Mouse (Mus musculus) intestine, embryonic 16.5 days (tissue): ENCODE results near the gene Rabif. TPM values are rescaled to one million over a fixed set of nuclear protein-coding genes. Genes with fewer than 3 reads are reported as not detected.
A peak's percentile ranks its signal among the peaks of the same experiment; 100 is the strongest.
"Not testable (repeated sequence)": the region's sequence is repeated elsewhere in the genome, so short reads cannot be mapped to it uniquely, and the experiment has no call there.

Source experiments
- ATAC-seq: fragments of 200-750 bp; cut with Nextera tagmentation; 2 replicates; pipeline ENCODE4 v1.8.0; 2017; ENCODE audit warnings: moderate TSS enrichment, moderate library complexity
- H3K27ac ChIP-seq: fragments of 300-500 bp; sonication (generic); 2 replicates; pipeline ENCODE4 v1.5.1; 2014; ENCODE audit warnings: mild to moderate bottlenecking, low read length
- H3K27me3 ChIP-seq: fragments of 300-500 bp; sonication (generic); replicated peaks from 2 replicates; pipeline ENCODE4 v1.6.1; 2014; ENCODE audit warnings: low read length, control low read depth, mixed read lengths; ENCODE audit not compliant: control insufficient read depth, insufficient read depth
- H3K36me3 ChIP-seq: fragments of 300-500 bp; sonication (generic); 2 replicates; pipeline ENCODE4 v1.6.1; 2014; ENCODE audit warnings: low read length, control low read depth; ENCODE audit not compliant: control insufficient read depth, insufficient read depth
- H3K4me1 ChIP-seq: fragments of 300-500 bp; sonication (generic); 2 replicates; pipeline ENCODE4 v1.6.1; 2014; ENCODE audit warnings: low read length, control low read depth, mixed read lengths; ENCODE audit not compliant: control insufficient read depth, insufficient read depth
- H3K4me2 ChIP-seq: fragments of 300-500 bp; sonication (generic); 2 replicates; pipeline ENCODE4 v1.6.1; 2014; ENCODE audit warnings: low read depth, low read length, control low read depth
- H3K4me3 ChIP-seq: fragments of 300-500 bp; sonication (generic); 2 replicates; pipeline ENCODE4 v1.5.1; 2014; ENCODE audit warnings: mild to moderate bottlenecking, low read length
- H3K9ac ChIP-seq: fragments of 300-500 bp; sonication (generic); 2 replicates; pipeline ENCODE4 v1.6.1; 2014; ENCODE audit warnings: low read depth, low read length
- H3K9me3 ChIP-seq: fragments of 300-500 bp; sonication (generic); 2 replicates; pipeline ENCODE4 v1.6.1; 2016; ENCODE audit warnings: low read length, control low read depth; ENCODE audit not compliant: control insufficient read depth
- WGBS: fragments of 180-500 bp; shearing (Covaris S2); extraction: QIAGEN DNeasy Blood & Tissue Kit; methylation state at CpG from one replicate; pipeline ENCODE4 v1.1.7; 2014; 5-methylcytosine and 5-hydroxymethylcytosine counted together
- polyA plus RNA-seq: library from polyadenylated mRNA; unstranded; fragments of >200 nt; fragmentation: Nextera tagmentation; extraction: Ambion mirVana; gene quantifications from 2 replicates; pipeline ENCODE4 v1.2.1, GENCODE M21; 2015

Rabif gene
- polyA plus RNA-seq, 1 experiment from 2014 or later, result 41.2 TPM

DNA sequence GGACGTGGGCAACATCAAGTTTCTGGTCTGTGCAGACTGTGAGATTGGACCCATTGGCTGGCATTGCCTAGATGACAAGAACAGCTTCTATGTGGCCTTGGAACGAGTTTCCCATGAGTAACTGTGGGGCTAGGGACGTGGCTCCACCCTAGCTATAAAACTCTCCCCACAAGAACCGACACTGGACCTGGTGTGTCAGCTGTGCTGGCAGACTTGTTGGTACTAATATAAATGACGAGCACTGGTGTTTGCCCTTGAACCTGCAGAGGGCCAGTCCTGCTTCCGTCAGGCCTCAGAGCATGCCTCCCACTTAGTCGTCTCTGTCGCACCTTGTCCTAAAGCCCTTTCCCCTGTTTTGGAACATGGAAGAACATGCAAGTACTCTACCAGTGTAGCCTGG, 11.8 kb downstream of the Rabif start:
- H3K9ac ChIP-seq, result no peak overlapping the region
- H3K27me3 ChIP-seq, result no peaks in the 10 kb centered on the region
- no peak overlapping the region for H3K4me3 ChIP-seq
- H3K9me3 ChIP-seq, result no peaks in the 10 kb centered on the region
- H3K4me1 ChIP-seq, result no peaks in the 10 kb centered on the region
- ATAC-seq, result no peak
- no peak overlapping the region for H3K4me2 ChIP-seq
- 85% methylated on average over 8 of the region's 8 CpGs for WGBS
- H3K27ac ChIP-seq, result no peak overlapping the region
- peaks cover 14% of the 10 kb centered on the region for H3K36me3 ChIP-seq

DNA sequence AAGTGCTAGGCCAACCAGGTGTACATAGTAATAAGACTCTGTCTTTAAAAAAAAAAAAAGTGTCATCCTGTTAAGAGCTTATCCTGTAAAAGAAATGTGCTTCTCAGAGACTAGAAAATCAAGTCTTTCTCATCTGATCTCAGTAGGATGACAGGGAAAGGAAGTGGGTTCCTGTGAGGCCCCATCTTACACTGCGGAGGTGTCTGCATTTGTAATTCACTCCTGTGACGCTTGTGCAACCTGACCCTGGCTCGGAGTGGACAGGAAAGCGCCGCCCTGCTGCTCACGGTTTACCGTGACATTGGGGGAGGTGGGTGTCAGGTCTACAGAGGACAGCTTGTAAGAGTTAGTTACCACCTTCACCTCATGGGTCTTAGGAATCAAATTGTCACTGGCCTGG, 15.6 kb downstream of the Rabif start:
- Histone ChIP-seq H3K9me3 (no peaks in the 10 kb centered on the region), H3K4me1 (peaks cover 12% of the 10 kb centered on the region), H3K27ac (no peak overlapping the region), H3K4me3 (no peak overlapping the region), H3K36me3 (peaks cover 14% of the 10 kb centered on the region), H3K4me2 (no peak overlapping the region), H3K9ac (no peak overlapping the region), H3K27me3 (no peaks in the 10 kb centered on the region)
- no peak for ATAC-seq
- 61% methylated on average over 7 of the region's 7 CpGs for WGBS

DNA sequence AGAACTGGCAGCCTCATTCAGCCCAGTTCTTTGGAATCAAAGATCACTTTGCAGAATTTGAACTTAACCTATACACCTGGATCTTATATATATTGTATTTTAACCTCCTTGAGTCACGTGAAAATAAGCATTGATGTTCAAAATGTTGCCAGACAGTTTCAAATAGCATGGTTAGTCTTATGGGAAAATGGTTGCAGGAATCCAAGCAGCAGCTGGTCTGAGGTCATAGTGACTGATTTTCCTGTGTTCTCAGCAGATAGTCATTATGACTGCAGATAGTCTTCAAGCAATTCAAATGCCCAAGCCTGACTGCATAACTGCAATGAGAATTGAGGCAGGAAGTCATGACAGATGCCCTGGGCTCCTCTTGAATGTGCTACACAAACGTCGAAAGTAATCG, 17.7 kb downstream of the Rabif start:
- Histone ChIP-seq H3K4me2 (no peak overlapping the region), H3K27ac (no peak overlapping the region), H3K4me3 (no peak overlapping the region), H3K4me1 (peaks cover 15% of the 10 kb centered on the region), H3K9ac (no peak overlapping the region), H3K9me3 (no peaks in the 10 kb centered on the region), H3K27me3 (no peaks in the 10 kb centered on the region), H3K36me3 (peaks cover 8% of the 10 kb centered on the region)
- no peak for ATAC-seq
- 59% methylated on average over 4 of the region's 4 CpGs for WGBS

- H3K9me3 ChIP-seq, result no peaks in the 10 kb centered on the region
- no peaks in the 10 kb centered on the region for H3K27me3 ChIP-seq
- H3K4me2 ChIP-seq, result peak overlapping the region; percentile 97; the same call in 1 of the 2 replicates
- H3K36me3 ChIP-seq, result peaks cover 5% of the 10 kb centered on the region
- peaks cover 15% of the 10 kb centered on the region for H3K4me1 ChIP-seq
- ATAC-seq, result no peak
- H3K9ac ChIP-seq, result no peak overlapping the region
- WGBS, result 65% methylated on average over 6 of the region's 6 CpGs
- H3K27ac ChIP-seq, result no peak overlapping the region
- no peak overlapping the region for H3K4me3 ChIP-seq
Measured at GRCm38 (mm10) chr1:134512584-134512983, 18.1 kb downstream of the Rabif start.

DNA sequence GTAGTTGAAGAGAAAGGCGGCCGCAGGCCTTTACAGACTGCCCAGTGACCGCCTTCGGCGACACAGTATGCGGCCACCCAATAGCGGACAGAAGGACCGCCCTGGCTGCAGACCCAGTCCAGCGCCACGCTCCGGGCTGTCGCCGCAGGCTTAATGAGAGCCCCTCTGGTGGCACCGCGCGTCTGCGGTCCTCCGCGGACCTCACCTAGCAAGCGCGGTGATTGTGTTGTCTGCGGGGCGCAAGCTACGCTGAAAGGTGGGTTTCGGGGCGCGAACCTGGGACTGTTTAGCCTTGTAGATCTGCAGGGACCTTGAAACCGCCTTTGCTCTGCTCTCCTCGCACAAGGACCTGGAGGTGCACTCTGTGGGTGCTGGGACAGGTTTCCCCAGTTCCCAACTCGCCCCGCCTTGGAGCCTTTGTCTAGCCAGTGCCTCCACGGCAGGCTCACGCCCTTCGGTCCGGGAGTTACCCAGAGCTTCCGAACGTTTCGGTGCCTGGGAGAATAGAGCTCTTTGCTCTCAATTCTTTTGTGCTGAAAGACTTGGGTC, 18.9 kb downstream of the Rabif start:
- 2% methylated on average over 38 of the region's 38 CpGs for WGBS
- Histone ChIP-seq H3K4me1 (peaks cover 15% of the 10 kb centered on the region), H3K4me3 (peak overlapping the region; percentile 59), H3K4me2 (peak overlapping the region; percentile 97), H3K9me3 (no peaks in the 10 kb centered on the region), H3K36me3 (no peaks in the 10 kb centered on the region), H3K27me3 (no peaks in the 10 kb centered on the region), H3K9ac (peak overlapping the region; percentile 73), H3K27ac (0 out of 2 replicates have a peak overlapping the region, but pooled peaks have one; percentile 4)
- peak; percentile 82 for ATAC-seq

GRCm38 (mm10) chr1:134513876-134514590, 19.6 kb downstream of the Rabif start:
- ATAC-seq, result no peak
- 45% methylated on average over 16 of the region's 16 CpGs for WGBS
- no peaks in the 10 kb centered on the region for H3K27me3 ChIP-seq
- peaks cover 15% of the 10 kb centered on the region for H3K4me1 ChIP-seq
- no peaks in the 10 kb centered on the region for H3K36me3 ChIP-seq
- H3K9ac ChIP-seq, result peak overlapping the region; percentile 73
- peak overlapping the region; percentile 59 for H3K4me3 ChIP-seq
- no peak overlapping the region for H3K27ac ChIP-seq
- H3K9me3 ChIP-seq, result no peaks in the 10 kb centered on the region
- H3K4me2 ChIP-seq, result peak overlapping the region; percentile 97

DNA sequence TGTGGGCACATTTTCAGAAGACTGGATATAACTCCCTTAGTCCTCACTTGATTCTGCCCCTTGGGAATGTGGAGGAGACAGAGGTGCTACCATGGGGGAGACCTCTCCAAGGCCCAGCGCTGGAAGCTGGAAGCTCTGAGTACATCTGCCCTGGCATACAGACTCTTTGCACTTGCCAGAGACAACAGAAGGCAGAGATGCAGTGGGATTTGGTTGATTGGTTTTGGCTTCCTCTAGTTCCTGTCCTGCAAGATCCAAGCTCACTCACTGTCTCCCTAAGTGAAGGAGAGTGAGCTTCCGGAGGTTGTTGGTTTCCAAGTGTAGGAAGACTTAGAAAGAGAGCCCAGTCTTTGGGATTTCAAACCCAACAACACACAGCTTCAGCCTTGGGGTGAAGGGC, 21.4 kb downstream of the Rabif start:
- H3K36me3 ChIP-seq, result no peaks in the 10 kb centered on the region
- H3K27ac ChIP-seq, result no peak overlapping the region
- no peaks in the 10 kb centered on the region for H3K9me3 ChIP-seq
- peaks cover 15% of the 10 kb centered on the region for H3K4me1 ChIP-seq
- no peak overlapping the region for H3K4me3 ChIP-seq
- no peaks in the 10 kb centered on the region for H3K27me3 ChIP-seq
- ATAC-seq, result no peak
- no peak overlapping the region for H3K4me2 ChIP-seq
- 77% methylated on average over 2 of the region's 2 CpGs for WGBS
- H3K9ac ChIP-seq, result no peak overlapping the region

- no peaks in the 10 kb centered on the region for H3K36me3 ChIP-seq
- WGBS, result 28% methylated on average over 4 of the region's 4 CpGs
- peak overlapping the region; percentile 33; the same call in 1 of the 2 replicates for H3K27ac ChIP-seq
- H3K4me3 ChIP-seq, result no peak overlapping the region
- H3K4me2 ChIP-seq, result no peak overlapping the region
- H3K9me3 ChIP-seq, result no peaks in the 10 kb centered on the region
- no peak overlapping the region for H3K9ac ChIP-seq
- no peaks in the 10 kb centered on the region for H3K27me3 ChIP-seq
- no peak for ATAC-seq
- peaks cover 15% of the 10 kb centered on the region for H3K4me1 ChIP-seq
Measured at GRCm38 (mm10) chr1:134516491-134517198, 22.2 kb downstream of the Rabif start.

DNA sequence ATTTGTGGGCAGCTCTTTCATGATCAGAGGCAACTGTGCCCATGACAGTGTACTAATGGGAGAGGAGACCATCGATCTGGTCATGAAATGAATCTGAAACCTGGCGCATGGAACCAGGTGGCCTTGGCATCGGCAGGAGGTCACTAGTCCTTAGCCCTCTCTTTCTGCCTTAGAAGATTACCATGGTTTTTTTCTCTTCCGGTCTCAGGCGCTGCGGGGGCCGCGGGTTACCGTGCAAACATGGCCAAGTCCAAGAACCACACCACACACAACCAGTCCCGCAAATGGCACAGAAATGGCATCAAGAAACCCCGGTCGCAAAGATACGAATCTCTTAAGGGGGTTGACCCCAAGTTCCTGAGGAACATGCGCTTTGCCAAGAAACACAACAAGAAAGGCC, 23.4 kb downstream of the Rabif start:
- WGBS, result 94% methylated on average over 14 of the region's 14 CpGs
- H3K36me3 ChIP-seq, H3K27ac ChIP-seq: not testable (repeated sequence)

More for the DNA sequence above, 23.4 kb downstream of the Rabif start:
- H3K4me1 ChIP-seq, result peaks cover 25% of the 10 kb centered on the region
- ATAC-seq, H3K9me3 ChIP-seq, H3K4me2 ChIP-seq, H3K9ac ChIP-seq, H3K27me3 ChIP-seq, H3K4me3 ChIP-seq: not testable (repeated sequence)
